ENCODE assay signal across 20 mouse cellular contexts in genomic region chr2:168285143-168285542, GRCm38 (mm10). TPM values are rescaled to one million over a fixed set of nuclear protein-coding genes. Genes with fewer than 3 reads are reported as not detected.
"Had no signal": no experiment of that assay in that cellular context is flagged by ENCODE, and none has a peak within 500 bp of the region (broad histone marks: within the 10 kb centered on the region; RNA-seq: fewer than 3 reads in every experiment).

No protein-coding gene starts in this region.

- ATAC-seq: liver, embryonic 12.5 days; midbrain, embryonic 13.5 days; midbrain, embryonic 16.5 days had no signal

- H3K36me3 ChIP-seq: limb, embryonic 15.5 days; liver, embryonic 12.5 days; midbrain, embryonic 10.5 days; midbrain, embryonic 13.5 days; neural tube, embryonic 13.5 days; neural tube, embryonic 15.5 days had no signal

- DNase-seq: retina, postnatal 1 day; right cerebral cortex, adult 18-20 months; right cerebral cortex, postnatal 25 days; right cerebral cortex, postnatal 4 days; spleen, adult 18-20 months; thymus, adult 18-20 months; thymus, postnatal 14 days; thymus, postnatal 36 days had no signal

- H3K9me3 ChIP-seq: limb, embryonic 15.5 days; midbrain, embryonic 10.5 days; midbrain, embryonic 13.5 days; neural tube, embryonic 13.5 days; neural tube, embryonic 15.5 days had no signal

- H3K9ac ChIP-seq: limb, embryonic 15.5 days; liver, embryonic 12.5 days; liver, embryonic 14.5 days; midbrain, embryonic 13.5 days; neural tube, embryonic 13.5 days; neural tube, embryonic 15.5 days had no signal

- H3K4me2 ChIP-seq: limb, embryonic 15.5 days; liver, embryonic 12.5 days; midbrain, embryonic 13.5 days; neural tube, embryonic 13.5 days; neural tube, embryonic 15.5 days had no signal

- H3K4me3 ChIP-seq: limb, embryonic 15.5 days; liver, embryonic 12.5 days; midbrain, embryonic 10.5 days; midbrain, embryonic 13.5 days; myocyte; neural tube, embryonic 13.5 days; neural tube, embryonic 15.5 days had no signal

- H3K27ac ChIP-seq: limb, embryonic 15.5 days; liver, embryonic 12.5 days; liver, embryonic 14.5 days; midbrain, embryonic 10.5 days; midbrain, embryonic 13.5 days; neural tube, embryonic 13.5 days; neural tube, embryonic 15.5 days had no signal

RNA-seq across cellular contexts. Expression of gene Kcng1, which starts 3.6 kb away (rescaled TPM):
- total RNA-seq: liver, adult 2 months had no signal
- polyA plus RNA-seq: liver, adult 2 months; myocyte; thymus, postnatal 0 days had no signal

RNA-seq across cellular contexts. Expression of gene Gm20716, which starts 55.0 kb away (rescaled TPM):
- polyA plus RNA-seq: small intestine, adult 2 months had no signal
